Mouse (Mus musculus) testis, adult 2 months (tissue): ENCODE measurements around the gene Ankrd61.

ENCODE experiments used
- CTCF ChIP-seq: fragments of 200-500 bp; IDR thresholded peaks from 2 replicates; pipeline ENCODE4 v1.5.1; 2012; ENCODE audit warnings: low read depth, mild to moderate bottlenecking, inconsistent platforms, low read length, moderate library complexity; ENCODE audit not compliant: control insufficient read depth, insufficient read depth, insufficient replicate concordance
- POLR2A ChIP-seq: fragments of 200-500 bp; IDR thresholded peaks from 2 replicates; pipeline ENCODE4 v1.6.1; 2012; ENCODE audit warnings: low read depth, mild to moderate bottlenecking, inconsistent platforms, low read length, moderate library complexity; ENCODE audit not compliant: control insufficient read depth

GRCm38 (mm10) chr5:143918120-143918519 lies 20.6 kb upstream of the Ankrd61 start:
- TF ChIP-seq CTCF (no peak), POLR2A (no peak)
